Mouse (Mus musculus) embryonic fibroblast, embryonic 13.5 days (primary cell): ENCODE data around the gene Rps4x. TPM values are rescaled to one million over a fixed set of nuclear protein-coding genes. Genes with fewer than 3 reads are reported as not detected.
"Not testable (repeated sequence)": the region's sequence is repeated elsewhere in the genome, so short reads cannot be mapped to it uniquely, and the experiment has no call there.

Experiments used
- H3K27ac ChIP-seq: 2 replicates; pipeline ENCODE4 v1.5.1; 2012; ENCODE audit warnings: low read length, control low read depth, inconsistent platforms; ENCODE audit not compliant: insufficient read depth
- H3K4me1 ChIP-seq: 2 replicates; pipeline ENCODE4 v1.6.1; 2011; ENCODE audit warnings: low read length; ENCODE audit not compliant: control insufficient read depth, insufficient read depth
- H3K4me3 ChIP-seq: 2 replicates; pipeline ENCODE4 v1.5.1; 2011; ENCODE audit warnings: mild to moderate bottlenecking, control low read depth, low read length; ENCODE audit not compliant: insufficient read depth
- CTCF ChIP-seq: IDR thresholded peaks from 2 replicates; pipeline ENCODE4 v1.5.1; 2011; ENCODE audit warnings: mild to moderate bottlenecking, control low read depth, low read length, moderate library complexity, borderline replicate concordance; ENCODE audit not compliant: insufficient read depth
- POLR2A ChIP-seq: IDR thresholded peaks from 2 replicates; pipeline ENCODE4 v1.6.1; 2011; ENCODE audit warnings: low read depth, mild to moderate bottlenecking, control low read depth, low read length, moderate library complexity
- polyA plus RNA-seq: library from polyadenylated mRNA; stranded (reverse); fragments of >200 nt; gene quantifications from 2 replicates; pipeline ENCODE4 v1.2.4, GENCODE M21; 2011; ENCODE audit warnings: low read depth; ENCODE audit not compliant: missing spikeins, insufficient read length

Rps4x gene
- polyA plus RNA-seq: 1,871 and 2,146 TPM in 2 replicates

DNA sequence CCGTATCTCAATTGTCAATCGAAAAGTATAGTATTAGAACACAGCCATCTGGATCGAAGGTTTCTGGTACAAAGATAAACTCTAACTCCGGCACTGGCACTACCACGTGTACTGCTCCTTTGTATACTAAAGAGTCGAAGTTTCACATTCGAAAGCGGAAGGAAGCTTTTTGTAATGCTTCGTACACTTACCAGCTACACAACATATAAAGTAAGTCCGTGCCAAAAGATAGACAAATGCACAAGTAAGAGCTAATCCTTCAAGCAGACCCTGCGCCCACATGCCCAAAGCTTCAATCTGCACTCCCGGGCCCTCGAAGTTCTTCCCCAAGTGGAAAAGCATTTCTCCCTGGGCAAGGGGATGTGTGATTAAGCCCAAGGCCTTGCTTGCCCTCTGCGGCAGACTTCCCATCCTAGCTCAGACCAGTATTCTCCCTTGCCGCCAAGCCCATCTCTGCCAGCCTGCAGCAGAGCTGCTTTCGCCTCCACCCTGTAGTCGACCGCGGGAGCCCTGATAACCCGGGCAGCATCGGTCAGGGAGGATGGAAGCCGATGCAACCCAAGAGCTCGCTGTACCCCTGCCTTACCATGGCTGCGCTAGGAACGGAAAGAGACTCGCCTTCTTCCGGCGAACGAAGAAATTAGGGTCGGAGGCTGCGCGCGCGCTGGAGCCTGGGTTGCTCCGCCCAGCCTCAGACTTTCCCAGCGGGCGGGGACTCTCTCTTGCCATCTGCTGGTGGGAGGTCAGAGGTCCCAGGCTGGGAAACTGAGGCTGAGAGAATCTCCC lies at the start of gene Rps4x:
TSS of gene Rps4x (minus strand) at position 683 of the 786 bp plus-strand sequence.
- Histone ChIP-seq H3K4me1 (no peaks in the 10 kb centered on the region; the same call in 1 of the 2 replicates), H3K27ac (peak within 1 kb of the TSS; percentile 50), H3K4me3 (peak within 1 kb of the TSS; percentile 85)
- 0 out of 2 replicates have a peak, but pooled peaks have one; percentile 23 for TF ChIP-seq CTCF
- TF ChIP-seq POLR2A: peak; percentile 96

DNA sequence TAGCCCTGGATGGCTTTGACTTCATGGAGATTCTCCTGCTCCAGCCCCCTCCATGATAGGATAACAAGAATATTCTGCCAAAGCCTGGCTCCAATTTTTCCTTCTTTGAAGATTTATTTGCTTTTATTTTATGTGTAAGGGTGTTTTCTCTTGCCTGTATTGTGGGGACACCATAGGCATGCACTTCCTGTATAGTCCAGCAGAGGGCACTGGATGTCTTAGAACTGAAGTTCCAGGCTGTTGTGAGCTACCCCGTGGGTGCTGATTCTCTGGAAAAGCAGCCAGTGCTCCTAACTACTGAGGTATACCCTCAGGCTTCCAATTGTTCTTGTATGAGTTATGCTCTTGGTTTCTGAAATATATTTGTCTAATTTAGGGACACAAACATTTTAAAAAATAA lies 29.9 kb upstream of the Rps4x start:
- TF ChIP-seq CTCF (no peak), POLR2A (no peak)

DNA sequence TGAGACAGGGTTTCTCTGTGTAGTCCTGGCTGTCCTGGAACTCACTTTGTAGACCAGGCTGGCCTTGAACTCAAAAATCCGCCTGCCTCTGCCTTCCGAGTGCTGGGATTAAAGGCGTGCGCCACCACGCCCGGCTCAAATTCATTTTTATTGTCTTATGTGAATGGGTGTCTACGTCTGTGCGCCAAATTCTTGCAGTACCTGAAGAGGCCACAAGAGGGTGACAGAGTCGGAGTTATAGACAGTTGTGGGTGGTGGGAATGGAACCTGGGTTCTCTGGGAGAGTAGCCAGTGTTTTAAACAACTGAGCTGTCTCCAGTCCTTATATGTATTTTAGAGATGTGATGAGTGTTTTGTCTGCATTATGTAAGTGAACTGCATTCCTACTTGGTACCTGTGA lies 26.2 kb upstream of the Rps4x start:
- H3K27ac ChIP-seq, H3K4me3 ChIP-seq, H3K4me1 ChIP-seq: not testable (repeated sequence)

More for the DNA sequence above, 29.9 kb upstream of the Rps4x start:
- Histone ChIP-seq H3K4me3 (no peak overlapping the region), H3K27ac (no peak overlapping the region), H3K4me1 (no peaks in the 10 kb centered on the region)

DNA sequence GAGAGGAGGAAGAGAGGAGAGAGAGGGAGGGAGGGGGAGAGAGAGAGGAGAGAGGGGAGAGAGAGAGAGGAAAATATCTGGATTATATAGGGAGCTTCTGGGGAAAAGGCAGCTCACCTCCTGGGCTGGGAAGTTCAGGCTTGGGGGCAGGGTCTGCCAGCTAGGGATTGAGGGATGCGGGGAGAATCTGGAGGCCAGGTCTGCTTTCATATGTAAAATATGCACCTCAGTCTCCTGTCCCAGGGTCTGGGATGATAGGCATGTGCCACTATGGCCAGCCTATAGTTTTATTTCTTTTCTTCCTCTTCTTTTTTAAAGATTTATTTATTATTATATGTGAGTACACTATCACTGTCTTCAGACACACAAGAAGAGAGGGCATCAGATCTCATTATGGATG lies 1.6 kb upstream of the Rps4x start:
- Histone ChIP-seq H3K4me3 (no peak overlapping the region), H3K27ac (no peak overlapping the region), H3K4me1 (no peaks in the 10 kb centered on the region)
- TF ChIP-seq POLR2A (no peak), CTCF (no peak)

DNA sequence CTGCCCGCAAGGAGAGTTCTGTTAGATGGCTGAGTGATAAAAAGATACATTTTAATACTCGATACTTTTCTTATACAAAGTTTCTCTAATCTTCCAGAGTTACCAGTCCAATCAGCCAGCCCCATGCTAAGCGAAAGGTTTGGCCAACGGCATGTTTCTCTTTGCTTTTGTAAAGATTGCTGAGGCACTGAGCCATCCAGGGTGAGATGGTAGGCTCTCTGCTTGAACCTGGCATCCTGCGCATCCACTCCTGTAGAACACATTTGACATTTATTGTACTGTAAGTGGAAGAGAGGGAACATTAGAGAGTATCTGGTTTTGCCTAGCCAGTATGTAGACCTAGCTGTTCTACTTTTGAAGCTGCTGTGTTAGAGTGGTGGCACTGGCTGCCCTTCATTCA lies 387 bp upstream of the Rps4x start:
- Histone ChIP-seq H3K4me3 (no peak overlapping the region), H3K27ac (no peak overlapping the region), H3K4me1 (no peaks in the 10 kb centered on the region; the same call in 1 of the 2 replicates)
- TF ChIP-seq CTCF: no peak
- no peak for TF ChIP-seq POLR2A

DNA sequence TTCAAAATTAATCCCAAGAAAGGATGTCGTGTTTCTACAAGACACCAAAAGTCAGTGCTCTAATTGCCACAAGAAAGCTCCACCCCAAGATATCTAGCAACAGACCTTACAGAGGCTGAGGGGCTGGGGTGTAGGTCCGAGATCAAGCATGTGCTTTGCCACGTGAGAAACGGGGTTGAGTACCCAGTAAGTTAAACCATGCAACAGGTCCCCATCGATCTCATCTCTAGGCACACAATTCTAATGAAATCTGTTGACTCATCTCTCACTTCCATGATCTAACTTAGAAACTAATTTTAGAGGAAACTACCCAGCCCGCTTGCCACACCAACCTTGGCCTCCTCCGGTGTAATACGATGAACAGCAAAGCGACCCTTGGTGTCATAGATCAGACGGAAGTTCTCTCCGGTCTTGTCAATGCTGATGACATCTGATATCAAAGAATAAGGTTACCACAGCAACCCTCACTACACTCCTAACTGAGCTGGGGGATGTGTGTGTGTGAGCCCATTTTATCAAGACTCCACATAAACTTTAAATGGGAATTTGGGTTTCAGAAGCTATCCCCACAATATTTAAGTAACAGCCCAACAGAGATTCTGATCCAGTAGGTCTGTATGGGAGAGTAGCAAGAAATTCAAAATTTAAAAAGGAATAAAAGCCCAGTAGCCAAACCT lies 2.0 kb downstream of the Rps4x start:
- Histone ChIP-seq H3K27ac (no peak overlapping the region), H3K4me3 (peak overlapping the region; percentile 85), H3K4me1 (no peaks in the 10 kb centered on the region; the same call in 1 of the 2 replicates)
- TF ChIP-seq CTCF (no peak), POLR2A (no peak)

DNA sequence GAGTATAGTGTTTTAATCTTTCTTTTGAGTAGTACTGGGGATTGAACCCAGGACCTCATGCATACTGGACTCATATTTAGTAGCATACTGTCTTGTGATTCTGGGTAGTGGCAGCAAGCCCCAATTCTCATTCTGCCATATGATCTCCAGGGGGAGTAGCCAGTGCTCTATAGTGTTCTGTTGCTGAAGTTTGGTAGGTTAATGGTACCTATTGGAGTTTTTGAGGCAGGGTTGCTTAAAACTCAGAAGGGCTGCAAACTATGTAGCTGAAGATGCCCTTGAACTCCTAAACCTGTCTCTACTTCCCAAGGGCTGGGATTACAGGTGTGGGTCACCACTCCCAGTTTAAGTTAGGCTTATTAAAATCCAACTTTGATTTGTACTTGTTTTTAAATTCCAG lies 6.6 kb downstream of the Rps4x start:
- H3K27ac ChIP-seq: no peak overlapping the region
- TF ChIP-seq POLR2A (no peak), CTCF (no peak)
- no peak overlapping the region for H3K4me3 ChIP-seq
- no peaks in the 10 kb centered on the region; the same call in 1 of the 2 replicates for H3K4me1 ChIP-seq

DNA sequence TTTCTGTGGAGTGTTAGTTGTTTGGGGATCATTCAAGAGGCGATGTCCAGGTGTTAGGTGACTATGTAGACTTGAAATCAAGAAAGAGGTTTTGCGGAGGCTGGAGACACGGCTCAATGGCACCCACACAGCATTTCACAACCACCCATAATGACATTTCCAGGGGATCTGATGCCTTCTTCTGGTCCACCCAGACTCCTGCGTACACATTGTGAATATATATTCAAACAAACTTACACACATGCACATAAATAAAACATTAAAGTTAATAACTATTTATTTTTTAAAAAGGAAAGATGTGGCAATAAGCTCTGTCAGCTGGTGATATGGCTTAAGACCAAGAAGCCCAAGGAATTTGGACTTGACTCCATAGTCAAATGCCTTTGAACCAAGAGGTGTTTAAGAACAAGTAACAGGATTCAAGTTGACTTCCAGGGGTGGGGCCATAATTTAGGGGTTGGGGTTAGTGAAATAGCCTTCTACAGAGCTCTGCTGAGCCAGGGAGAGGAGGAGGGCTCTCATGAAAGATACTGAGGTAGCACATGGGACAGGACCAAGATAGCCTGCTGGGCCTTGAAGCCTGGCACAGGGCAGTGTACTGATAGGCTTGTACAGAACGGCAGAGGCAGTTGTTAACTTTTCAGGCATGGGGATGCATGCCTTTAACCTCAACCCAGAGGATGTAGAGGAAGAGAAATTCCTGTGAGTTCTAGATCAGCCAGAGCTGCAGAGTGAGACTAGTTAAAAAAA lies 13.5 kb downstream of the Rps4x start:
- H3K27ac ChIP-seq: no peak overlapping the region
- TF ChIP-seq CTCF (no peak), POLR2A (no peak)
- no peaks in the 10 kb centered on the region for H3K4me1 ChIP-seq
- H3K4me3 ChIP-seq: no peak overlapping the region

DNA sequence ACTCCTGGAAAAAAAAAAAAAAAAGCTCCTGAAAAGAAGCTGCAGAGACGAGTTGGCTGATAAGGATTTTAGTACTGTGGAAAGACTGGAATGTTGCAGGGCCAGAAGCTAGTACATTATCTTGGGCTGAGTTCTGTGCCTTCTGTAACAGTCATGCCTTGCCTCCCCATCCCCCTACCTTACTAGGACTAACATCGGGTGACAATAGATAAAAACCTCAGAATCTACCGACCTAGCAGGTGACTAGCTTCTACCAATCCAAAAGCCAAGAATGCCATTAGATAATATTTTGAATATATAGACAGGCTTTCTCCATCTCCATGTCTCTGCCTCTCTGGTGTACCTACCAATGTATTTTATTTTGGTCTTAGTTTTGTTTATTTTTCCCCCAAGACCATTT lies 18.3 kb downstream of the Rps4x start:
- H3K4me3 ChIP-seq: no peak overlapping the region
- no peak for TF ChIP-seq POLR2A
- no peak for TF ChIP-seq CTCF
- H3K4me1 ChIP-seq: 0 out of 2 replicates have a peak, but pooled peaks cover 4% of the 10 kb centered on the region
- H3K27ac ChIP-seq: no peak overlapping the region
